Mouse (Mus musculus): ENCODE results near the gene Amd1.

Amd1 gene

DNA sequence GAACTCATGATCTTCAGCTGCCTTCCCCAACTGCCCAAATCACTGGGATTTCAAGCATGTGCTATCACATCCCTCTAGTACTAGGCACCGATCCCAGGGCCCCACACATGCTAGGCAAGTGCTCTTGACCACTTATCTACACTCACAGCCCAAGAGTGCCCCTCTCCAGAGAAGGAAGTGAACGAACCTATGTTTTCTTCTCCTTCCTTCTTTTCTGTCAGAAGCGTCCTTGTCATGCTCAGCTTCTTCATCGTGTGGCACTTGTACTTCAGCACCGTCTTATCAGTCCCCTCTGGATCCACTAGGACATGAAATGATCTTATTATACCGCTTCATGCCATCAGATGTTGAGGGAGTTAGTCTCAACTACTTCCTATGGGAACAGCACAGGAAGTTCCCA is 51.0 kb downstream of the Amd1 start:
- DNase-seq (ENCODE audit: low read depth): no peak

DNA sequence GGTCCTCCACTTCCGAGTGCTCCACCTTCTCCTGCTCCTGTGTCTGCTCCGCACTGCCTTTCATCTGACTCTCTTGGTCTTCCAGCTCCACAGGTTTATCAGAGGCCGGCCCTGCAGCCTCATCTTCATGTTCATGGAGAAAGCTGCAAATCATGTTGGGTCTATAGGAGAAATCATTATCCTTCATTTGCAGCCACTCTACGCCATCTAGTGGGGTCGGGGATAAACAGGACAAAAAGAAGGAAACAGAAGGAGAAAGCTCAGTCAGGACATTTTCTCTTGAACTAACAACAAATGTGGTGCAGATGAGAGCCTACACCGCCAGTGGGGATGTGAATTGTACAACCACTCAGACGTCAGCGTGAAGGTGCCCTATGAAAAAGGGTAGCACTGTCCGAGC is 52.4 kb downstream of the Amd1 start:
- DNase-seq (ENCODE audit: low read depth): no peak

DNA sequence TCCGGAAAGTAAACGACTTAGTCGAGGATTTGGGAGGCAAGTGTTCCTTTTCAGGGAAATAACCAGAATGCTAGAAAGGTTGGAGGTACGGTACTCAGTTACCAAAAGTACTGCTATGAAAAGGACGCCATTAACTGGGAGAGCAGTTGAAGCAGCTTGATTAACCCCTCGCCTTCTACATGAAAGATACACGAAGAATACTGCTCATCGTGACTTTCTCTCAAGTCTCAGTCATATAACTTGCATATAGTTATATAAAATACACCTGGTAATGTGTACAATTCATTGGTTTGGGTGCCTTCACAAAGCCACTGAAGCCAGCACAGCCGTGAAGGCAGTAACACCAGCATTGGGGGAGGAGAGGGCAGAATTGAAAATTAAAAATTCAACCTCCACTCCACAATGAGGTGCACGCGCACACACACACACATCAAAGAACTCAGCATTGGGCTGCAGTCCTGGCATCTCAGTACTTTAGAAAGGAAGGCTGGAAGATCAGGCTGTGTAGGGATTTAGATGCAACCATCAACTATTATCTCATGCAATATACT is 54.7 kb downstream of the Amd1 start:
- DNase-seq (ENCODE audit: low read depth): no peak

- peak; percentile 88 for DNase-seq (ENCODE audit: low read depth)
These were observed 55.4 kb downstream of the Amd1 start, which contains the start of gene Rpf2 for GRCm38 (mm10) chr10:40246374-40247165. Rpf2 (minus strand) TSS chr10:40247036.

GRCm38 (mm10) chr10:40237826-40238225 is 64.2 kb downstream of the Amd1 start:
- no peak for DNase-seq (ENCODE audit: low read depth)
